Mouse (Mus musculus) MEL (cell line): ENCODE data around the gene Folr1. TPM values are rescaled to one million over a fixed set of nuclear protein-coding genes. Genes with fewer than 3 reads are reported as not detected.

ENCODE experiments used
- DNase-seq: peaks from one replicate; pipeline ENCODE4 v3.0.0; 2011; ENCODE audit warnings: low read depth, low spot score
- H3K27ac ChIP-seq: 2 replicates; pipeline ENCODE4 v1.5.1; 2012; ENCODE audit warnings: low read depth, mild to moderate bottlenecking, control low read depth, low read length, moderate library complexity; ENCODE audit not compliant: control insufficient read depth
- H3K27me3 ChIP-seq, 2 experiments: fragments of 150-350 bp in 1 of 2; sonication (generic) in 1 of 2; 2 replicates each; pipeline ENCODE4 v1.6.1; 2012; ENCODE audit warnings: low read length in 2 of 2, mild to moderate bottlenecking in 2 of 2, improper control_type of control experiment in 1 of 2, moderate library complexity in 1 of 2; ENCODE audit not compliant: insufficient read depth in 2 of 2, control insufficient read depth in 1 of 2
- H3K36me3 ChIP-seq, 2 experiments: 2 replicates each; pipeline ENCODE4 v1.6.1; 2012 to 2014; ENCODE audit warnings: low read length in 2 of 2, improper control_type of control experiment in 1 of 2, inconsistent platforms in 1 of 2, mild to moderate bottlenecking in 1 of 2; ENCODE audit not compliant: insufficient read depth in 2 of 2, control insufficient read depth in 1 of 2
- H3K4me1 ChIP-seq, 2 experiments: fragments of 150-350 bp in 1 of 2; sonication (generic) in 1 of 2; 2 replicates each; pipeline ENCODE4 v1.6.1; 2012; ENCODE audit warnings: low read length in 2 of 2, improper control_type of control experiment in 1 of 2, mild to moderate bottlenecking in 1 of 2; ENCODE audit not compliant: insufficient read depth in 2 of 2, control insufficient read depth in 1 of 2
- H3K4me3 ChIP-seq, 2 experiments: fragments of 150-350 bp in 1 of 2; sonication (generic) in 1 of 2; 2 replicates each; pipeline ENCODE4 v1.5.1; 2012; ENCODE audit warnings: low read depth in 2 of 2, low read length in 2 of 2, mild to moderate bottlenecking in 2 of 2, moderate library complexity in 2 of 2, control low read depth in 1 of 2, improper control_type of control experiment in 1 of 2; ENCODE audit not compliant: control insufficient read depth in 1 of 2, insufficient read depth in 1 of 2
- H3K79me2 ChIP-seq: 2 replicates; pipeline ENCODE4 v1.6.1; 2012; ENCODE audit warnings: mild to moderate bottlenecking, low read length, moderate library complexity; ENCODE audit not compliant: control insufficient read depth, poor library complexity, insufficient read depth
- H3K9ac ChIP-seq: 2 replicates; pipeline ENCODE4 v1.6.1; 2012; ENCODE audit warnings: low read depth, mild to moderate bottlenecking, control low read depth, low read length, moderate library complexity; ENCODE audit not compliant: control insufficient read depth, poor library complexity, severe bottlenecking
- H3K9me3 ChIP-seq: fragments of 150-350 bp; sonication (generic); replicated peaks from 2 replicates; pipeline ENCODE4 v1.6.1; 2012; ENCODE audit warnings: mild to moderate bottlenecking, low read length, improper control_type of control experiment, moderate library complexity; ENCODE audit not compliant: insufficient read depth
- BHLHE40 ChIP-seq: IDR thresholded peaks from 2 replicates; pipeline ENCODE4 v1.6.1; 2012; ENCODE audit warnings: low read depth, mild to moderate bottlenecking, inconsistent platforms, low read length, improper control_type of control experiment, borderline replicate concordance
- CHD2 ChIP-seq: IDR thresholded peaks from 2 replicates; pipeline ENCODE4 v1.6.1; 2011; ENCODE audit warnings: low read length, improper control_type of control experiment
- CTCF ChIP-seq, 3 experiments: IDR thresholded peaks in 2 of 3; conservative IDR thresholded peaks in 1 of 3; 2 replicates each; pipeline ENCODE4 v1.5.1; 2011 to 2012; ENCODE audit warnings: low read length in 3 of 3, low read depth in 2 of 3, mild to moderate bottlenecking in 2 of 3, improper control_type of control experiment in 1 of 3, inconsistent platforms in 1 of 3, mixed read lengths in 1 of 3, moderate library complexity in 1 of 3; ENCODE audit not compliant: control insufficient read depth in 1 of 3, insufficient read depth in 1 of 3, poor library complexity in 1 of 3, severe bottlenecking in 1 of 3
- E2F4 ChIP-seq: IDR thresholded peaks from 2 replicates; pipeline ENCODE4 v1.6.1; 2011; ENCODE audit warnings: low read depth, low read length, improper control_type of control experiment, borderline replicate concordance
- ELF1 ChIP-seq: IDR thresholded peaks from 2 replicates; pipeline ENCODE4 v1.6.1; 2014; ENCODE audit warnings: low read depth, mild to moderate bottlenecking, inconsistent platforms, low read length, improper control_type of control experiment, moderate library complexity
- EP300 ChIP-seq, 2 experiments: IDR thresholded peaks; 2 replicates each; pipeline ENCODE4 v1.6.1; 2011; ENCODE audit warnings: improper control_type of control experiment in 2 of 2, low read length in 2 of 2, low read depth in 1 of 2, mild to moderate bottlenecking in 1 of 2
- ETS1 ChIP-seq: IDR thresholded peaks from 2 replicates; pipeline ENCODE4 v1.6.1; 2012; ENCODE audit warnings: low read depth, mild to moderate bottlenecking, inconsistent platforms, low read length, improper control_type of control experiment, moderate library complexity
- GABPA ChIP-seq: IDR thresholded peaks from 2 replicates; pipeline ENCODE4 v1.6.1; 2012; ENCODE audit warnings: low read depth, mild to moderate bottlenecking, inconsistent platforms, low read length, improper control_type of control experiment, moderate library complexity
- HCFC1 ChIP-seq: IDR thresholded peaks from 2 replicates; pipeline ENCODE4 v1.6.1; 2012; ENCODE audit warnings: low read depth, mild to moderate bottlenecking, inconsistent platforms, low read length, improper control_type of control experiment, moderate library complexity
- JUND ChIP-seq: IDR thresholded peaks from 2 replicates; pipeline ENCODE4 v1.6.1; 2011; ENCODE audit warnings: low read depth, mild to moderate bottlenecking, improper control_type of control experiment, low read length
- KAT2A ChIP-seq: conservative IDR thresholded peaks from 2 replicates; pipeline ENCODE4 v1.6.1; 2012; ENCODE audit warnings: low read depth, low read length, improper control_type of control experiment, inconsistent platforms
- MAFK ChIP-seq: IDR thresholded peaks from 2 replicates; pipeline ENCODE4 v1.6.1; 2011; ENCODE audit warnings: low read depth, mild to moderate bottlenecking, low read length, improper control_type of control experiment, borderline replicate concordance
- MAX ChIP-seq: IDR thresholded peaks from 2 replicates; pipeline ENCODE4 v1.6.1; 2011; ENCODE audit warnings: low read length, improper control_type of control experiment
- MAZ ChIP-seq: IDR thresholded peaks from 2 replicates; pipeline ENCODE4 v1.6.1; 2012; ENCODE audit warnings: low read depth, mild to moderate bottlenecking, inconsistent platforms, low read length, improper control_type of control experiment
- MYB ChIP-seq: IDR thresholded peaks from 2 replicates; pipeline ENCODE4 v1.6.1; 2011; ENCODE audit warnings: mild to moderate bottlenecking, low read depth, low read length, improper control_type of control experiment
- MYC ChIP-seq: IDR thresholded peaks from 2 replicates; pipeline ENCODE4 v1.6.1; 2011; ENCODE audit warnings: low read depth, mild to moderate bottlenecking, low read length, improper control_type of control experiment, moderate library complexity
- NELFE ChIP-seq: IDR thresholded peaks from 2 replicates; pipeline ENCODE4 v1.6.1; 2011; ENCODE audit warnings: low read depth, low read length, improper control_type of control experiment
- POLR2A ChIP-seq, 2 experiments: IDR thresholded peaks; 2 replicates each; pipeline ENCODE4 v1.6.1; 2011 to 2012; ENCODE audit warnings: low read length in 2 of 2, mild to moderate bottlenecking in 2 of 2, control low read depth in 1 of 2, improper control_type of control experiment in 1 of 2, low read depth in 1 of 2, moderate library complexity in 1 of 2; ENCODE audit not compliant: control insufficient read depth in 1 of 2, insufficient read depth in 1 of 2, poor library complexity in 1 of 2
- POLR2AphosphoS2 ChIP-seq: IDR thresholded peaks from 2 replicates; pipeline ENCODE4 v1.6.1; 2011; ENCODE audit warnings: low read length, improper control_type of control experiment
- POLR2AphosphoS5 ChIP-seq: IDR thresholded peaks from 2 replicates; pipeline ENCODE4 v1.6.1; 2012; ENCODE audit warnings: low read depth, borderline replicate concordance, mild to moderate bottlenecking, inconsistent platforms, low read length, moderate library complexity, mixed read lengths
- RAD21 ChIP-seq: IDR thresholded peaks from 2 replicates; pipeline ENCODE4 v1.6.1; 2011; ENCODE audit warnings: mild to moderate bottlenecking, low read depth, low read length, improper control_type of control experiment
- RCOR1 ChIP-seq: IDR thresholded peaks from 2 replicates; pipeline ENCODE4 v1.6.1; 2012; ENCODE audit warnings: low read depth, mild to moderate bottlenecking, inconsistent platforms, low read length, improper control_type of control experiment
- SIN3A ChIP-seq: IDR thresholded peaks from 2 replicates; pipeline ENCODE4 v1.6.1; 2012; ENCODE audit warnings: low read length, improper control_type of control experiment, inconsistent platforms
- TBP ChIP-seq: IDR thresholded peaks from 2 replicates; pipeline ENCODE4 v1.8.0; 2011; ENCODE audit warnings: low read depth, low read length, improper control_type of control experiment
- UBTF ChIP-seq: IDR thresholded peaks from 2 replicates; pipeline ENCODE4 v1.6.1; 2012; ENCODE audit warnings: low read depth, mild to moderate bottlenecking, inconsistent platforms, low read length, improper control_type of control experiment, moderate library complexity, borderline replicate concordance; ENCODE audit not compliant: insufficient read depth
- USF2 ChIP-seq, 2 experiments: IDR thresholded peaks; 2 replicates each; pipeline ENCODE4 v1.6.1; 2011 to 2012; ENCODE audit warnings: improper control_type of control experiment in 2 of 2, low read length in 2 of 2, borderline replicate concordance in 1 of 2, inconsistent platforms in 1 of 2, low read depth in 1 of 2, mild to moderate bottlenecking in 1 of 2; ENCODE audit not compliant: insufficient read depth in 1 of 2
- ZC3H11A ChIP-seq: IDR thresholded peaks from 2 replicates; pipeline ENCODE4 v1.6.1; 2012; ENCODE audit warnings: low read depth, mild to moderate bottlenecking, inconsistent platforms, low read length, improper control_type of control experiment
- ZKSCAN1 ChIP-seq: IDR thresholded peaks from 2 replicates; pipeline ENCODE4 v1.6.1; 2012; ENCODE audit warnings: low read depth, mild to moderate bottlenecking, inconsistent platforms, low read length, improper control_type of control experiment, moderate library complexity
- ZMIZ1 ChIP-seq: IDR thresholded peaks from 2 replicates; pipeline ENCODE4 v1.6.1; 2012; ENCODE audit warnings: low read depth, mild to moderate bottlenecking, inconsistent platforms, low read length, improper control_type of control experiment, moderate library complexity
- ZNF384 ChIP-seq: IDR thresholded peaks from 2 replicates; pipeline ENCODE4 v1.6.1; 2012; ENCODE audit warnings: low read depth, mild to moderate bottlenecking, inconsistent platforms, low read length, improper control_type of control experiment
- polyA plus RNA-seq, 2 experiments: library from polyadenylated mRNA; stranded (reverse) in 1 of 2; unstranded in 1 of 2; fragments of >175 nt in 1 of 2; fragments of >200 nt in 1 of 2; gene quantifications; 2 replicates each; pipeline versions ENCODE4 v1.2.1 to v1.2.4; 2012; ENCODE audit warnings: low replicate concordance in 2 of 2, low read depth in 1 of 2; ENCODE audit not compliant: insufficient read length in 2 of 2, insufficient read depth in 1 of 2, missing spikeins in 1 of 2
- total RNA-seq: library from RNA; depleted of rRNA; stranded (reverse); fragments of 300-350 nt; gene quantifications from 2 replicates; pipeline ENCODE4 v1.2.3, GENCODE M21; 2012; rRNA removed

Folr1 gene
- total RNA-seq (0.12 TPM in 1 of 2 replicates, not detected in the other), polyA plus RNA-seq (under 1 TPM in 1 of 2 experiments, not detected in 1; 0.07 TPM)

DNA sequence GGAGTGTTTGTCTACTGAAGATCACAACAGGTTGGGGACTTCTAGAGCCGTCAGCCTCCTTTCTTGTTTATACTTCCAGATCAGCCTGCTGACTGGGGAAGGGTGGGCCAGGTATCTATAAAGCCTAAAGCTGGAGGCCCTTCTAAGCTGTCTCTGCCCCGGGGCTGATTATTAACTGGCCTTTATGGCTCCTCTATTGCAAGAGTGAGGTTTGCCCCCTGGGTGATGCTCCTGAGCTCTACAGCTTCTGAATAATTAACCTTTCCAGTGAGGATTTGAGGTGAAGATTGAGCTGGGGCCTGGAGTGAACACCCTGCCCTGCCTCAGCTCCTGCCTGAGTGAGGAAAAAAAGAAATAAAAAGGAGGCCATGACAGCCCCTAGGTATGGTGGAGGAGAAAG is at the start of gene Folr1:
Folr1 (minus strand) TSS at position 160 of the 400 bp plus-strand sequence.
- Histone ChIP-seq H3K79me2 (no peaks in the 10 kb centered on the region), H3K4me3 (no peak within 1 kb of the TSS), H3K36me3 (no peaks in the 10 kb centered on the region), H3K9ac (no peak within 1 kb of the TSS), H3K27ac (no peak within 1 kb of the TSS), H3K4me1 (no peaks in the 10 kb centered on the region), H3K27me3 (no peaks in the 10 kb centered on the region; a peak in 2 of 4 replicates), H3K9me3 (no peaks in the 10 kb centered on the region)
- TF ChIP-seq RAD21 (no peak), RCOR1 (no peak), MYB (no peak), SIN3A (no peak), KAT2A (no peak), POLR2AphosphoS2 (no peak), E2F4 (no peak), POLR2A (IDR thresholded peaks at IDR 0.05; ENCODE audit: control insufficient read depth in 1 of 2, insufficient read depth in 1 of 2, low read depth in 1 of 2, low read length in 2 of 2, poor library complexity in 1 of 2) (no peak), UBTF (no peak), MAX (no peak), ELF1 (no peak), CTCF (IDR thresholded peaks at IDR 0.05 in 2 of 3, conservative IDR thresholded peaks at IDR 0.05 in 1 of 3; ENCODE audit: control insufficient read depth in 1 of 3, insufficient read depth in 1 of 3, low read depth in 2 of 3, low read length in 3 of 3, poor library complexity in 1 of 3, severe bottlenecking in 1 of 3) (no peak), ZKSCAN1 (no peak), GABPA (no peak), TBP (no peak), ETS1 (no peak), MAFK (no peak), BHLHE40 (no peak), MYC (no peak)
- no peak for DNase-seq

DNA sequence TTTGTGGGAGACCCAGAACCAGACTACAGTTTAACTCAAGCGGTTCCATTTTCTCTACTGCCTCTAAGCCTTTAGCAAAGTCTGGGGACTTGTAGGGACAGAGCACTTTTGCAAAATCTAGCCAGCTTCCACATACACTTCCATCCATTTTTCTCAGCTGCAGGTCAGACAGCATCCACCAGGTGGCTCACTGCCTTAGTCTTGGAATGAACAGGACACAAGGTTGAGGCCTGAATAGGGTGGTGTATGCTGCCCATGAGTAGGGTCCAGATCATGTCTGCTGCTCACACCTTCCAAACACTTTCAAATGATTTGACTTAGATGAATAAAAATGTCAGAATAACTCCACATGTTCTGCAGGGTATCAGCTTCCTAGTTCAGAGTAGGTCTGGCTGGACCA is 47.5 kb upstream of the Folr1 start:
- DNase-seq = peak; percentile 65
- Histone ChIP-seq H3K27ac (no peak overlapping the region), H3K36me3 (peaks cover 0 to 5% of the 10 kb centered on the region in 2 experiments; a peak in 2 of 4 replicates), H3K4me3 (no peak overlapping the region), H3K4me1 (no peaks in the 10 kb centered on the region), H3K79me2 (no peaks in the 10 kb centered on the region), H3K9ac (no peak overlapping the region), H3K9me3 (no peaks in the 10 kb centered on the region), H3K27me3 (no peaks in the 10 kb centered on the region)
- TF ChIP-seq KAT2A (no peak), ZNF384 (no peak), POLR2AphosphoS2 (no peak), MAX (no peak), POLR2AphosphoS5 (no peak), ZC3H11A (peak; percentile 57), UBTF (no peak), JUND (no peak), HCFC1 (no peak), RAD21 (peak; percentile 55), ETS1 (no peak), MAZ (no peak), ZKSCAN1 (no peak), USF2 (IDR thresholded peaks at IDR 0.05; ENCODE audit: borderline replicate concordance in 1 of 2, insufficient read depth in 1 of 2, low read depth in 1 of 2, low read length in 2 of 2) (no peak), NELFE (no peak), SIN3A (no peak), MYC (no peak), EP300 (IDR thresholded peaks at IDR 0.05; ENCODE audit: low read depth in 1 of 2, low read length in 2 of 2) (no peak), CHD2 (no peak), ZMIZ1 (no peak), RCOR1 (no peak), ELF1 (no peak), E2F4 (no peak)
